Mouse (Mus musculus) adrenal gland, postnatal 10 days (tissue): ENCODE data around the gene Hmcn2. TPM values are rescaled to one million over a fixed set of nuclear protein-coding genes. Genes with fewer than 3 reads are reported as not detected.

ENCODE experiments used
- DNase-seq: peaks from one replicate; pipeline ENCODE4 v3.0.0; 2021; ENCODE audit warnings: mixed read lengths
- total RNA-seq, 2 experiments: library from RNA; stranded (reverse); gene quantifications; 2 replicates each; pipeline ENCODE4 v1.2.3; 2021

Gene Hmcn2
- total RNA-seq, 2 experiments from 2014 or later = 6.4 to 9.4 TPM

GRCm38 (mm10) chr2:31455418-31455817 lies 141.2 kb downstream of the Hmcn2 start:
- DNase-seq = no peak

GRCm38 (mm10) chr2:31458460-31458859 lies 144.2 kb downstream of the Hmcn2 start:
- no peak for DNase-seq

GRCm38 (mm10) chr2:31458989-31459936 lies 145.0 kb downstream of the Hmcn2 start:
- DNase-seq = no peak

- DNase-seq = peak; percentile 63
These were observed 145.9 kb downstream of the Hmcn2 start for GRCm38 (mm10) chr2:31460025-31460571.

GRCm38 (mm10) chr2:31460920-31461319 lies 146.7 kb downstream of the Hmcn2 start:
- DNase-seq = no peak

- no peak for DNase-seq
These were observed 147.8 kb downstream of the Hmcn2 start for GRCm38 (mm10) chr2:31462051-31462450.

GRCm38 (mm10) chr2:31463253-31463652 lies 149.0 kb downstream of the Hmcn2 start:
- no peak for DNase-seq

- no peak for DNase-seq
These were observed 149.7 kb downstream of the Hmcn2 start for GRCm38 (mm10) chr2:31463696-31464528.

GRCm38 (mm10) chr2:31464529-31464910 lies 150.3 kb downstream of the Hmcn2 start:
- no peak for DNase-seq

- DNase-seq = no peak
These were observed 153.2 kb downstream of the Hmcn2 start for GRCm38 (mm10) chr2:31467457-31467856.

GRCm38 (mm10) chr2:31468857-31469256 lies 154.6 kb downstream of the Hmcn2 start:
- no peak for DNase-seq

- no peak for DNase-seq
These were observed 155.3 kb downstream of the Hmcn2 start for GRCm38 (mm10) chr2:31469480-31469879.

- peak; percentile 84 for DNase-seq
These were observed 155.9 kb downstream of the Hmcn2 start, which contains the start of gene Ass1 for GRCm38 (mm10) chr2:31469931-31470682. Gene Ass1, plus strand, starts transcription at chr2:31470207.

- no peak for DNase-seq
These were observed 156.6 kb downstream of the Hmcn2 start for GRCm38 (mm10) chr2:31470683-31471385.

- no peak for DNase-seq
These were observed 157.4 kb downstream of the Hmcn2 start for GRCm38 (mm10) chr2:31471611-31472010.

GRCm38 (mm10) chr2:31472406-31473065 lies 158.3 kb downstream of the Hmcn2 start:
- peak; percentile 72 for DNase-seq

GRCm38 (mm10) chr2:31473941-31474340 lies 159.7 kb downstream of the Hmcn2 start:
- no peak for DNase-seq

GRCm38 (mm10) chr2:31474686-31475085 lies 160.5 kb downstream of the Hmcn2 start:
- DNase-seq = peak; percentile 54

- no peak for DNase-seq
These were observed 162.0 kb downstream of the Hmcn2 start for GRCm38 (mm10) chr2:31476107-31476820.
